Mouse (Mus musculus) kidney, embryonic 14.5 days (tissue): Measurements from ENCODE around the gene Fance. TPM values are rescaled to one million over a fixed set of nuclear protein-coding genes. Genes with fewer than 3 reads are reported as not detected.
"Not testable (repeated sequence)": the region's sequence is repeated elsewhere in the genome, so short reads cannot be mapped to it uniquely, and the experiment has no call there.

Experiments used
- ATAC-seq: fragments of 200-750 bp; cut with Nextera tagmentation; 2 replicates; pipeline ENCODE4 v1.8.0; 2017; ENCODE audit warnings: moderate number of reproducible peaks, mild to moderate bottlenecking, moderate TSS enrichment, moderate library complexity; ENCODE audit not compliant: low FRiP score, low TSS enrichment
- H3K27ac ChIP-seq: fragments of 300-500 bp; sonication (generic); 2 replicates; pipeline ENCODE4 v1.5.1; 2014; ENCODE audit warnings: low read depth, mild to moderate bottlenecking, low read length, moderate library complexity, mixed read lengths
- H3K27me3 ChIP-seq: fragments of 300-500 bp; sonication (generic); 2 replicates; pipeline ENCODE4 v1.6.1; 2014; ENCODE audit warnings: mild to moderate bottlenecking, low read length; ENCODE audit not compliant: control insufficient read depth, insufficient read depth
- H3K36me3 ChIP-seq: fragments of 300-500 bp; sonication (generic); 2 replicates; pipeline ENCODE4 v1.6.1; 2014; ENCODE audit warnings: low read length, mixed read lengths; ENCODE audit not compliant: control insufficient read depth, insufficient read depth
- H3K4me1 ChIP-seq: fragments of 300-500 bp; sonication (generic); 2 replicates; pipeline ENCODE4 v1.6.1; 2014; ENCODE audit warnings: low read length, mixed read lengths; ENCODE audit not compliant: control insufficient read depth, insufficient read depth
- H3K4me2 ChIP-seq: fragments of 300-500 bp; sonication (generic); replicated peaks from 2 replicates; pipeline ENCODE4 v1.6.1; 2014; ENCODE audit warnings: low read depth, mild to moderate bottlenecking, low read length
- H3K4me3 ChIP-seq: fragments of 300-500 bp; sonication (generic); 2 replicates; pipeline ENCODE4 v1.5.1; 2014; ENCODE audit warnings: mild to moderate bottlenecking, low read length
- H3K9ac ChIP-seq: fragments of 300-500 bp; sonication (generic); 2 replicates; pipeline ENCODE4 v1.6.1; 2014; ENCODE audit warnings: low read depth, mild to moderate bottlenecking, low read length, moderate library complexity
- H3K9me3 ChIP-seq: fragments of 300-500 bp; sonication (generic); 2 replicates; pipeline ENCODE4 v1.6.1; 2016; ENCODE audit warnings: low read length; ENCODE audit not compliant: control insufficient read depth
- WGBS: fragments of 180-500 bp; shearing (Covaris S2); extraction: QIAGEN DNeasy Blood & Tissue Kit; methylation state at CpG from one replicate; pipeline ENCODE4 v1.1.7; 2014; 5-methylcytosine and 5-hydroxymethylcytosine counted together
- polyA plus RNA-seq: library from polyadenylated mRNA; unstranded; fragments of >200 nt; fragmentation: Nextera tagmentation; extraction: Ambion mirVana; gene quantifications from 2 replicates; pipeline ENCODE4 v1.2.1, GENCODE M21; 2014

Gene Fance
- polyA plus RNA-seq, 1 experiment from 2014 or later, result 31.9 TPM

- ATAC-seq, H3K4me2 ChIP-seq, H3K9ac ChIP-seq, H3K36me3 ChIP-seq, H3K27ac ChIP-seq, H3K4me3 ChIP-seq, H3K9me3 ChIP-seq: not testable (repeated sequence)
- H3K27me3 ChIP-seq, result peaks cover 16% of the 10 kb centered on the region
- WGBS, result 14% methylated on average over 22 of the region's 24 CpGs
- H3K4me1 ChIP-seq, result peaks cover 13% of the 10 kb centered on the region
Observed at GRCm38 (mm10) chr17:28358576-28359261, 45.4 kb downstream of the Fance start.

DNA sequence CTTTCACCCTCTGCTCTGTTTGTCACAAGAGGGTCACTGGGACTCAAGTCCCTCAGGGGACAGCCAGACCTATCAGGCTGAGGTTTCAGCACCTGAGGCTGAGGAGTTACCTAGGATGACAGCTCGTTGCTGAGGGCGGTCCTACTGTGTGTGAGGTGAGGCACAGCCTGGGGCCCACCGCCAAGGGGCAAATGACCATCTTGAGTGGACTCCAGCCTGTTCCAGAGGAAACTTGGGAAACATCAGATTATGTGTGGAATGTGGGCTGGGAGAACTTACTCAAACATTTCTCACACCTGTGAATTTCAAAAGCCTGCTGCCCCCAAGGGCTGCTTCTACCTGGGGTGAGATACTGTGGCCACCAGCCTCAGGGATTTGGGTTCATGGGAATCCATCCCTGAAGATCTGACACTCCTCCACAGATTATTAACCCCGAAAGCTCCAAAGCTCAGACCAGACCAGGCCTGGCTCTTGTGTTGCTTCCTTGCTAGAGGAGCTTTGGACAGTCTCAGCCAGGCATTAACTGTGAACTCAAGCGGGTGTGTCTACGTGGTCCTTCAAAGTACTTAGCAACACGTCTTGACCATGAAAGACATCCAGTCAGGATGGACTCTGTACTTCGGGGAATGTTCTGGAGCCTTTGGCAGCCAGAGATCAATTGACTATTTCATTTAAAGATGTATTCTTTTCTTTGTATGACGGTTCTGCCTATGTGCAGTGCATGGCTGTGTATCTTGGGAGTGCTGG, 47.4 kb downstream of the Fance start:
- 82% methylated on average over 9 of the region's 9 CpGs for WGBS
- ATAC-seq, result no peak
- H3K4me3 ChIP-seq, result no peak overlapping the region
- no peak overlapping the region for H3K4me2 ChIP-seq
- no peaks in the 10 kb centered on the region for H3K36me3 ChIP-seq
- peaks cover 34% of the 10 kb centered on the region for H3K27me3 ChIP-seq
- no peak overlapping the region for H3K9ac ChIP-seq
- H3K27ac ChIP-seq, result no peak overlapping the region
- no peaks in the 10 kb centered on the region for H3K9me3 ChIP-seq
- H3K4me1 ChIP-seq, result peaks cover 25% of the 10 kb centered on the region

DNA sequence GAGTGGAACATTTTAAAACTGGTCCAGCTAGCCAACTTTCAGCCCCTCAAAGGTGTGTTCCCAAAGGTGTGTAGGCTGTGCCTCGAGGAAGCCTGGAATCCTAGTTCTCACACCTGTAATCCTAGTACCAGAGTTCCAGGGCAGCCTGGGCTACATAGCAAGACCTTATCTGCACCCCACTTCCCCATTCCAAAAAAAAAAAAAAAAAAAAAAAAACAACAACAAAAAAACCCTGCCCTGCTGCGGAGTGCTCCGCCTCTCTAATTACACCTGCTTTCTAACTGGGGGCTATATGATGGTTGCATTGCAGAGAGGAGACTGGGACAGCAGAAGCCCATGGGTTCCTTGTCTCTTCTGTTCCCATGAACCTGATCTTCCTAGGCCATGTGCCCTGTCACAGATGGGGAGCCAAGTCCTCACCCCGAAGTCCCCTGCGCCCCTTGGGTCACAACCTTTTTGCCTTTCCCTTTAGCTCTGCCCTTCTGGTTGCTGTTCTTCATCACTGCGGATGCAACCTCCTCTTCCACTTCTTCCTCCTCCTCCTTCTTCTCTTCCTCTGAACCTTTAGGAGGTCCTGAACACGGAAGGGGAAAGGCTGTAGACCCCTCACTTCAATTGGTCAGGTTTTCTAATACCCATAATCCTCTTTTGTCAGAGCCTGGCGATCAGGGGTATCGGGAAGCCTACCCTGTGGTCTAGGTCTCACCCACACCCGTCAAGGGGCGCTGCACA, 48.8 kb downstream of the Fance start:
- Histone ChIP-seq H3K4me1 (peaks cover 25% of the 10 kb centered on the region), H3K4me2 (peak overlapping the region; percentile 39), H3K27ac (no peak overlapping the region), H3K36me3 (no peaks in the 10 kb centered on the region), H3K9me3 (no peaks in the 10 kb centered on the region), H3K9ac (peak overlapping the region; percentile 25; the same call in 1 of the 2 replicates), H3K4me3 (peak overlapping the region; percentile 32), H3K27me3 (peaks cover 34% of the 10 kb centered on the region)
- no peak for ATAC-seq
- 29% methylated on average over 11 of the region's 11 CpGs for WGBS

DNA sequence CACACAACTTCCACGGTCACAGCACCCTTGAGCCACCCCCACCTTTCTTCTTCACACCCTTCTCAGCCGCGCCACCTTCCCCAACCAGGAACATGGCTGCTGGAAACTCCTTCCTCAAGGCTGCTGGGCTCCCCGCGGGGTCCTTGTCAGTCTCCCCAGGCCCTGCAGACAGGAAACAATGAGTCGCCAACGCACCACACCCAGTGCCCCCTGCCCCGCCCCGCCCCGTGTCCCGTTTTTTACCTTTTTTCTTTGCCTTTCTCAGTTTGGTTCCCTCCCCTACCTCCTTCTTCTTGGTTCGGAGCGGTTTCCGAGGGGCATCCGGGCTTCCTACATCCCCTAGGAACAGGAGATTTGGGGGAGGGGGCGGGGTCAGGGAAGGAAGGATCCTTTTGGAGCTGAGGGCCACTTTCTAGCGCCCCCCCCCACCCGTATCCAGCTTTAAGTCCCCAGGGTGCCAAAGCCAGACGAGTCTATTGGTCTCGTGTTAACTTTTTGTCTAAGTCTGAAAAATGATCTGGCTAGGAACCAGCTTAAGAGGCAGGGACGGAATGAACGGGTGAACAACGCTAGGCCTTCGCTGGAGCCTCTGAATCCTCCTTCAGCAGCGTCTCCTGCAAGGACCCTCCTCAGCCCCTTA, 49.5 kb downstream of the Fance start:
- peaks cover 34% of the 10 kb centered on the region for H3K27me3 ChIP-seq
- WGBS, result 4% methylated on average over 25 of the region's 25 CpGs
- no peak for ATAC-seq
- peaks cover 25% of the 10 kb centered on the region for H3K4me1 ChIP-seq
- no peak overlapping the region for H3K27ac ChIP-seq
- H3K9me3 ChIP-seq, result no peaks in the 10 kb centered on the region
- H3K4me2 ChIP-seq, result peak overlapping the region; percentile 39
- no peaks in the 10 kb centered on the region for H3K36me3 ChIP-seq
- H3K9ac ChIP-seq, result peak overlapping the region; percentile 25
- peak overlapping the region; percentile 32 for H3K4me3 ChIP-seq

GRCm38 (mm10) chr17:28363507-28363906, 50.2 kb downstream of the Fance start:
- WGBS, result 16% methylated on average over 6 of the region's 6 CpGs
- ATAC-seq, result 0 out of 2 replicates have a peak, but pooled peaks have one; percentile 9
- H3K4me1 ChIP-seq, result peaks cover 25% of the 10 kb centered on the region
- peak overlapping the region; percentile 32 for H3K4me3 ChIP-seq
- peak overlapping the region; percentile 39; the same call in 1 of the 2 replicates for H3K4me2 ChIP-seq
- H3K27ac ChIP-seq, result no peak overlapping the region
- H3K9ac ChIP-seq, result peak overlapping the region; percentile 25; the same call in 1 of the 2 replicates
- no peaks in the 10 kb centered on the region for H3K36me3 ChIP-seq
- H3K9me3 ChIP-seq, result no peaks in the 10 kb centered on the region
- H3K27me3 ChIP-seq, result peaks cover 34% of the 10 kb centered on the region

DNA sequence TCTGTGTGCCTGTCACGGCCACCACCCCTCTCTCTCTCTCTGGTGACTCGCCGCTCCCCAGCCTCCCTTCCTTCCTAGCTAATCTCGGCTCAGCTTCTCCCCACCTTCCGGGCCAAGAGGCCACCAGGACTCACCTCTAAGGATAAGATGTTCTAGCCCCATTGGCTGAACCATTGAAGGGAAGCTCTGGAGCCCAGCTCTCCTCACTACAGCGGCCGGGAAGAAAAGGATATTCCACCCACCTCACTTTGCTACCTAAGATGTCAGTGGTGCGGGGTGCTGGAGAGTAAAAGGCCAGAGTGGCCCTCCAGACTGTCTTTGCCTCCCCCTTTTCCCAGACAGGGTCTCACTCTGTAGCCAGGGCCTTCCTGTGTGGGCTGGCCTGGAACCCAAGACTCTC, 51.8 kb downstream of the Fance start, which contains the start of gene Tulp1:
Gene Tulp1, minus strand, starts transcription at position 101 of the 400 bp plus-strand sequence.
- peak within 1 kb of the TSS; percentile 23; the same call in 1 of the 2 replicates for H3K9ac ChIP-seq
- H3K4me2 ChIP-seq, result peak within 1 kb of the TSS; percentile 52
- peaks cover 25% of the 10 kb centered on the region for H3K4me1 ChIP-seq
- no peaks in the 10 kb centered on the region for H3K9me3 ChIP-seq
- no peak within 1 kb of the TSS for H3K27ac ChIP-seq
- ATAC-seq, result no peak
- WGBS, result 35% methylated on average over 8 of the region's 8 CpGs
- H3K36me3 ChIP-seq, result no peaks in the 10 kb centered on the region
- H3K27me3 ChIP-seq, result peaks cover 30% of the 10 kb centered on the region
- H3K4me3 ChIP-seq, result peak within 1 kb of the TSS; percentile 26

- no peak overlapping the region for H3K9ac ChIP-seq
- no peaks in the 10 kb centered on the region for H3K9me3 ChIP-seq
- H3K36me3 ChIP-seq, result no peaks in the 10 kb centered on the region
- no peak overlapping the region for H3K4me2 ChIP-seq
- no peak overlapping the region for H3K27ac ChIP-seq
- peaks cover 20% of the 10 kb centered on the region for H3K27me3 ChIP-seq
- ATAC-seq, result peak; percentile 30; the same call in 1 of the 2 replicates
- H3K4me3 ChIP-seq, result no peak overlapping the region
- H3K4me1 ChIP-seq, result peaks cover 14% of the 10 kb centered on the region
- WGBS, result 3% methylated on average over 13 of the region's 13 CpGs
Observed at GRCm38 (mm10) chr17:28368449-28368848, 55.1 kb downstream of the Fance start.

GRCm38 (mm10) chr17:28369056-28369455, 55.7 kb downstream of the Fance start:
- no peak overlapping the region for H3K4me3 ChIP-seq
- peaks cover 16% of the 10 kb centered on the region for H3K27me3 ChIP-seq
- H3K9me3 ChIP-seq, result no peaks in the 10 kb centered on the region
- no peak overlapping the region for H3K9ac ChIP-seq
- H3K27ac ChIP-seq, result no peak overlapping the region
- 68% methylated on average over 5 of the region's 5 CpGs for WGBS
- 0 out of 2 replicates have a peak, but pooled peaks have one; percentile 13 for ATAC-seq
- H3K4me1 ChIP-seq, result peaks cover 8% of the 10 kb centered on the region
- no peak overlapping the region for H3K4me2 ChIP-seq
- no peaks in the 10 kb centered on the region for H3K36me3 ChIP-seq
